Mouse (Mus musculus): ENCODE measurements around the gene Zdhhc25. TPM values are rescaled to one million over a fixed set of nuclear protein-coding genes. Genes with fewer than 3 reads are reported as not detected.

Zdhhc25 gene
- polyA plus RNA-seq, 1 experiment = not detected

GRCm38 (mm10) chr15:88635205-88635604 lies 35.1 kb downstream of the Zdhhc25 start:
- no peak overlapping the region for H3K4me3 ChIP-seq (replicated peaks; ENCODE audit: insufficient read depth, low read depth, low read length)
- 85% methylated on average over 5 of the region's 5 CpGs for WGBS
- no peak overlapping the region for H3K27ac ChIP-seq (ENCODE audit: insufficient read depth, low read length)
- TF ChIP-seq POLR2A (IDR thresholded peaks at IDR 0.05; ENCODE audit: borderline replicate concordance, insufficient read depth, low read length) (no peak), CTCF (IDR thresholded peaks at IDR 0.05; ENCODE audit: borderline replicate concordance, insufficient read depth, low read depth, low read length) (no peak)
- no peak for DNase-seq
- no peaks in the 10 kb centered on the region for H3K27me3 ChIP-seq (ENCODE audit: control insufficient read depth, insufficient read depth, low read length)
- H3K4me1 ChIP-seq (ENCODE audit: control insufficient read depth, insufficient read depth, low read length) = no peaks in the 10 kb centered on the region

DNA sequence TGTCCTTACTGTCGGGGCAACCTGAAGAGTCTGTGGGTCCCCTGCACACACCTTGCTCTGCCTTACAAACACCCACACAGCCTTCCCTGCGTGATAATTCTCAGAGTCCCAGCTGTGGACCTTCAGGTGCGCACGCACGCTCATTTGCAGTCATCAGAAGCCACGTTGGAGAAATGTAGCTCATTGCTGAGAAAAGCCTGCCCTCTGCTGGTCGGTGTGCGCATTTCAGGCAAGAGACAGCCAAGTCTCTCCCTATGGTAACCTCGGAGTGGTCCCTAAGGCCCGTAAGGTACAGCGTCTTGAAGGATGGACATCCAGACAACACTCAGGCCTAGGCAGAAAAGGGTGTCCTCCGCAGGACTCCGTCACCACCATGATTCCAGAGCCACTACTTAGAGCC lies 50.9 kb downstream of the Zdhhc25 start:
- 11% methylated on average over 13 of the region's 13 CpGs for WGBS
- TF ChIP-seq POLR2A (IDR thresholded peaks at IDR 0.05; ENCODE audit: borderline replicate concordance, insufficient read depth, low read length) (no peak), CTCF (IDR thresholded peaks at IDR 0.05; ENCODE audit: borderline replicate concordance, insufficient read depth, low read depth, low read length) (peak; percentile 95)

More for the DNA sequence above, 50.9 kb downstream of the Zdhhc25 start:
- peaks cover 6% of the 10 kb centered on the region; the same call in 1 of the 2 replicates for H3K4me1 ChIP-seq (ENCODE audit: control insufficient read depth, insufficient read depth, low read length)
- DNase-seq = peak; percentile 84 to 91
- H3K27ac ChIP-seq (ENCODE audit: insufficient read depth, low read length) = no peak overlapping the region
- no peaks in the 10 kb centered on the region for H3K27me3 ChIP-seq (ENCODE audit: control insufficient read depth, insufficient read depth, low read length)
- H3K4me3 ChIP-seq (replicated peaks; ENCODE audit: insufficient read depth, low read depth, low read length) = peak overlapping the region; percentile 18

Other genes starting within 250 kb of the Zdhhc25 start
- gene Brd1, start 133.9 kb downstream of the Zdhhc25 start, polyA plus RNA-seq (2012; rRNA removed) = 25.7 and 26.1 TPM in 2 replicates
- 6.1 and 6.9 TPM in 2 replicates for gene Zbed4, start 151.4 kb downstream of the Zdhhc25 start, polyA plus RNA-seq (2012; rRNA removed)
- gene Alg12, start 219.0 kb downstream of the Zdhhc25 start, polyA plus RNA-seq (2012; rRNA removed) = 17.3 and 18.5 TPM in 2 replicates
- gene Creld2, start 219.3 kb downstream of the Zdhhc25 start, polyA plus RNA-seq (2012; rRNA removed) = 28.6 and 32.0 TPM in 2 replicates